8 mouse cellular contexts compared by ENCODE assay signal in genomic region chr6:83115011-83115671, GRCm38 (mm10). TPM values are rescaled to one million over a fixed set of nuclear protein-coding genes. Genes with fewer than 3 reads are reported as not detected.
DNase-seq lines count a peak whose midpoint lies in the region; ATAC-seq and TF ChIP-seq lines count a peak whose summit lies in the region.

Gene Mogs, plus strand, starts transcription at chr6:83115496.

- H3K27me3 ChIP-seq in kidney, embryonic 14.5 days (ENCODE audit: control insufficient read depth, insufficient read depth, low read length): no peaks in the 10 kb centered on the region
- H3K27me3 ChIP-seq in limb, embryonic 15.5 days: no peaks in the 10 kb centered on the region
- no peaks in the 10 kb centered on the region for H3K27me3 ChIP-seq in midbrain, postnatal 0 days (ENCODE audit: insufficient read depth, low read length)

- peak within 1 kb of the TSS; percentile 73 for H3K27ac ChIP-seq in bone marrow macrophage, adult 2 months (ENCODE audit: insufficient read depth, low read depth, low read length)
- peak within 1 kb of the TSS; percentile 48 for H3K27ac ChIP-seq in embryonic fibroblast, embryonic 13.5 days (ENCODE audit: insufficient read depth, low read length)
- H3K27ac ChIP-seq in kidney, embryonic 14.5 days (ENCODE audit: low read depth, low read length): peak within 1 kb of the TSS; percentile 84
- peak within 1 kb of the TSS; percentile 89 for H3K27ac ChIP-seq in limb, embryonic 15.5 days
- H3K27ac ChIP-seq in midbrain, postnatal 0 days (ENCODE audit: low read depth, low read length): peak within 1 kb of the TSS; percentile 82

- ATAC-seq in kidney, embryonic 14.5 days (ENCODE audit: low FRiP score, low TSS enrichment): peak; percentile 85
- ATAC-seq in limb, embryonic 15.5 days (ENCODE audit: insufficient number of reproducible peaks, low FRiP score, low TSS enrichment, low read depth): peak; percentile 86
- ATAC-seq in midbrain, postnatal 0 days (ENCODE audit: low FRiP score): peak; percentile 86

- H3K9ac ChIP-seq in kidney, embryonic 14.5 days (ENCODE audit: low read depth, low read length): peak within 1 kb of the TSS; percentile 93
- peak within 1 kb of the TSS; percentile 91 for H3K9ac ChIP-seq in limb, embryonic 15.5 days
- peak within 1 kb of the TSS; percentile 66 for H3K9ac ChIP-seq in midbrain, postnatal 0 days (replicated peaks; ENCODE audit: low read length, poor library complexity, severe bottlenecking)

- peak within 1 kb of the TSS; percentile 95 for H3K4me2 ChIP-seq in kidney, embryonic 14.5 days (replicated peaks; ENCODE audit: low read depth, low read length)
- H3K4me2 ChIP-seq in limb, embryonic 15.5 days: peak within 1 kb of the TSS; percentile 70
- H3K4me2 ChIP-seq in midbrain, postnatal 0 days (ENCODE audit: low read depth, low read length, poor library complexity, severe bottlenecking): peak within 1 kb of the TSS; percentile 94

- H3K4me1 ChIP-seq in bone marrow macrophage, adult 2 months (ENCODE audit: control insufficient read depth, insufficient read depth, low read length): peaks cover 18% of the 10 kb centered on the region
- peaks cover 6% of the 10 kb centered on the region; the same call in 1 of the 2 replicates for H3K4me1 ChIP-seq in embryonic fibroblast, embryonic 13.5 days (ENCODE audit: control insufficient read depth, insufficient read depth, low read length)
- H3K4me1 ChIP-seq in kidney, embryonic 14.5 days (ENCODE audit: control insufficient read depth, insufficient read depth, low read length): peaks cover 26% of the 10 kb centered on the region
- peaks cover 37% of the 10 kb centered on the region for H3K4me1 ChIP-seq in limb, embryonic 15.5 days
- peaks cover 4% of the 10 kb centered on the region; the same call in 1 of the 2 replicates for H3K4me1 ChIP-seq in midbrain, postnatal 0 days (ENCODE audit: insufficient read depth, low read length)

- under 1% methylated on average over 58 of the region's 58 CpGs for WGBS in kidney, embryonic 14.5 days
- 1% methylated on average over 58 of the region's 58 CpGs for WGBS in limb, embryonic 15.5 days
- 1% methylated on average over 47 of the region's 58 CpGs for WGBS in midbrain, postnatal 0 days

- H3K4me3 ChIP-seq in bone marrow macrophage, adult 2 months (ENCODE audit: insufficient read depth, low read length): peak within 1 kb of the TSS; percentile 77
- H3K4me3 ChIP-seq in embryonic fibroblast, embryonic 13.5 days (ENCODE audit: insufficient read depth, low read length): peak within 1 kb of the TSS; percentile 87
- H3K4me3 ChIP-seq in kidney, embryonic 14.5 days (ENCODE audit: low read length): peak within 1 kb of the TSS; percentile 69
- peak within 1 kb of the TSS; percentile 96 for H3K4me3 ChIP-seq in limb, embryonic 15.5 days
- H3K4me3 ChIP-seq in midbrain, postnatal 0 days (ENCODE audit: low read depth, low read length): peak within 1 kb of the TSS; percentile 72

- TF ChIP-seq POLR2A in bone marrow macrophage, adult 2 months (IDR thresholded peaks at IDR 0.05; ENCODE audit: borderline replicate concordance, low read depth, low read length): no peak
- TF ChIP-seq POLR2A in embryonic fibroblast, embryonic 13.5 days (IDR thresholded peaks at IDR 0.05; ENCODE audit: low read depth, low read length): peak; percentile 95

- peaks cover 40% of the 10 kb centered on the region for H3K36me3 ChIP-seq in kidney, embryonic 14.5 days (ENCODE audit: control insufficient read depth, insufficient read depth, low read length)
- H3K36me3 ChIP-seq in limb, embryonic 15.5 days: peaks cover 37% of the 10 kb centered on the region
- peaks cover 19% of the 10 kb centered on the region for H3K36me3 ChIP-seq in midbrain, postnatal 0 days (ENCODE audit: insufficient read depth, low read length)

- DNase-seq in A20 (ENCODE audit: low read depth, low spot score): peak; percentile 87
- peak; percentile 93 to 95 for DNase-seq in heart, adult 9 months (ENCODE audit: low spot score in 2 of 2)
- peak; percentile 91 for DNase-seq in midbrain, postnatal 0 days (ENCODE audit: low spot score)
- DNase-seq in spleen, postnatal 10 days (ENCODE audit: low spot score in 2 of 2): peak; percentile 92 to 96

- no peak for TF ChIP-seq CTCF in bone marrow macrophage, adult 2 months (IDR thresholded peaks at IDR 0.05; ENCODE audit: low read depth, low read length)
- TF ChIP-seq CTCF in embryonic fibroblast, embryonic 13.5 days (IDR thresholded peaks at IDR 0.05; ENCODE audit: borderline replicate concordance, insufficient read depth, low read length): peak; percentile 39; the same call in 1 of the 2 replicates
- peak; percentile 52 for TF ChIP-seq CTCF in midbrain, postnatal 0 days (IDR thresholded peaks at IDR 0.05)

- H3K9me3 ChIP-seq in kidney, embryonic 14.5 days (ENCODE audit: control insufficient read depth, low read length): no peaks in the 10 kb centered on the region
- H3K9me3 ChIP-seq in limb, embryonic 15.5 days: no peaks in the 10 kb centered on the region
- no peaks in the 10 kb centered on the region for H3K9me3 ChIP-seq in midbrain, postnatal 0 days (ENCODE audit: low read length)

RNA-seq across cellular contexts. Expression of gene Mogs, which starts in this region (rescaled TPM):
- 16.1 and 17.1 TPM in 2 replicates for polyA plus RNA-seq in bone marrow macrophage, adult 2 months (2012; ENCODE audit: insufficient read depth, insufficient read length, missing spikeins)
- polyA plus RNA-seq in embryonic fibroblast, embryonic 13.5 days (2011; ENCODE audit: insufficient read length, low read depth, missing spikeins): 28.0 TPM in 2 replicates
- 37.8 and 57.4 TPM in 2 replicates for polyA plus RNA-seq in kidney, embryonic 14.5 days (2014; fragmentation: Nextera tagmentation; extraction: Ambion mirVana)
- 41.8 and 53.8 TPM in 2 replicates for polyA plus RNA-seq in limb, embryonic 15.5 days (2015; fragmentation: Nextera tagmentation; extraction: Ambion mirVana)
- 32.6 and 40.3 TPM in 2 replicates for total RNA-seq in midbrain, postnatal 0 days (2014; rRNA removed)
- 18.8 and 19.8 TPM in 2 replicates for polyA plus RNA-seq in midbrain, postnatal 0 days (2015; fragmentation: Nextera tagmentation; extraction: Ambion mirVana)

Comparison
In these comparisons a context has a peak if more than half of its experiments do, and no peak if none do; other contexts are left out.
1. Peak in every context shown above with its lines: DNase-seq, ATAC-seq, H3K4me3 ChIP-seq and H3K27ac ChIP-seq.